Mouse (Mus musculus): ENCODE data around the gene Gapdh. TPM values are rescaled to one million over a fixed set of nuclear protein-coding genes. Genes with fewer than 3 reads are reported as not detected.
"Not testable (repeated sequence)": the region's sequence is repeated elsewhere in the genome, so short reads cannot be mapped to it uniquely, and the experiment has no call there.

Gene Gapdh
- total RNA-seq, 2 experiments from 2014 or later, result 2,336 to 2,609 TPM

GRCm38 (mm10) chr6:125172474-125172873 is 6.2 kb upstream of the Gapdh start:
- no peak for DNase-seq (ENCODE audit: low spot score in 2 of 2)
- intact Hi-C loops (cut with DNase I), result no loop called here

GRCm38 (mm10) chr6:125170194-125170593 is 3.9 kb upstream of the Gapdh start:
- DNase-seq (ENCODE audit: low spot score in 2 of 2), result no peak
- intact Hi-C loops (cut with DNase I), result no loop called here

GRCm38 (mm10) chr6:125168086-125168485 is 1.8 kb upstream of the Gapdh start:
- DNase-seq (ENCODE audit: low spot score in 2 of 2), result peak in 1 of 2 experiments; percentile 51
- intact Hi-C loops (cut with DNase I), result loop anchor here (5.0 kb wide), 1 partner anchor 71 kb away; the partner anchor contains the start of gene Chd4

- DNase-seq (ENCODE audit: low spot score in 2 of 2), result peak in 1 of 2 experiments; percentile 36
- intact Hi-C loops (cut with DNase I), result loop anchor here (5.0 kb wide), 1 partner anchor 70 kb away; the partner anchor contains the start of gene Chd4
Observed at GRCm38 (mm10) chr6:125166861-125167650, 789 bp upstream of the Gapdh start.

GRCm38 (mm10) chr6:125165328-125165891 is 857 bp downstream of the Gapdh start:
- intact Hi-C loops (cut with DNase I), result loop anchor here (1.0 to 5.0 kb wide), 3 partner anchors 20 to 106 kb away; partner anchors contain the start of genes Chd4 and Iffo1
- peak; percentile 96 for DNase-seq (ENCODE audit: low spot score in 2 of 2)

GRCm38 (mm10) chr6:125164672-125165327 is 1.5 kb downstream of the Gapdh start:
- peak; percentile 53 to 59 for DNase-seq (ENCODE audit: low spot score in 2 of 2)
- intact Hi-C loops (cut with DNase I), result loop anchor here (1.0 to 5.0 kb wide), 3 partner anchors 19 to 107 kb away; partner anchors contain the start of genes Chd4 and Iffo1

GRCm38 (mm10) chr6:125163801-125164657 is 2.2 kb downstream of the Gapdh start:
- peak in 1 of 2 experiments; percentile 41 for DNase-seq (ENCODE audit: low spot score in 2 of 2)
- intact Hi-C loops (cut with DNase I), result no loop called here

GRCm38 (mm10) chr6:125162615-125163305 is 3.5 kb downstream of the Gapdh start:
- DNase-seq (ENCODE audit: low spot score in 2 of 2); intact Hi-C loops (cut with DNase I): not testable (repeated sequence)

GRCm38 (mm10) chr6:125161971-125162370 is 4.3 kb downstream of the Gapdh start:
- DNase-seq (ENCODE audit: low spot score in 2 of 2), result peak; percentile 52 to 70
- intact Hi-C loops (cut with DNase I), result not testable (repeated sequence)

- intact Hi-C loops (cut with DNase I), result no loop called here
Observed at GRCm38 (mm10) chr6:125160854-125161760, 5.2 kb downstream of the Gapdh start.

GRCm38 (mm10) chr6:125160558-125160853 is 5.8 kb downstream of the Gapdh start:
- intact Hi-C loops (cut with DNase I), result no loop called here
- DNase-seq (ENCODE audit: low spot score in 2 of 2), result no peak

More at GRCm38 (mm10) chr6:125160854-125161760, 5.2 kb downstream of the Gapdh start:
- DNase-seq (ENCODE audit: low spot score in 2 of 2), result peak; percentile 63 to 67

GRCm38 (mm10) chr6:125159773-125160557 is 6.3 kb downstream of the Gapdh start:
- intact Hi-C loops (cut with DNase I), result no loop called here
- no peak for DNase-seq (ENCODE audit: low spot score in 2 of 2)

- DNase-seq (ENCODE audit: low spot score in 2 of 2), result no peak
- intact Hi-C loops (cut with DNase I), result no loop called here
Observed at GRCm38 (mm10) chr6:125158944-125159492, 7.2 kb downstream of the Gapdh start.

- intact Hi-C loops (cut with DNase I), result no loop called here
- no peak for DNase-seq (ENCODE audit: low spot score in 2 of 2)
Observed at GRCm38 (mm10) chr6:125156903-125157614, 9.2 kb downstream of the Gapdh start.

- DNase-seq (ENCODE audit: low spot score in 2 of 2), result no peak
- intact Hi-C loops (cut with DNase I), result no loop called here
Observed at GRCm38 (mm10) chr6:125156491-125156890, 9.8 kb downstream of the Gapdh start.

GRCm38 (mm10) chr6:125155262-125155661 is 11.0 kb downstream of the Gapdh start:
- DNase-seq (ENCODE audit: low spot score in 2 of 2), result no peak
- intact Hi-C loops (cut with DNase I), result no loop called here
